Mouse (Mus musculus) gastrocnemius, adult 8-10 months (tissue): ENCODE results near the gene Nrxn3. TPM values are rescaled to one million over a fixed set of nuclear protein-coding genes. Genes with fewer than 3 reads are reported as not detected.

Experiments used
- DNase-seq, 2 experiments: peaks; one replicate each; pipeline ENCODE4 v3.0.0; 2022; ENCODE audit warnings: low spot score in 2 of 2
- total RNA-seq, 4 experiments: library from RNA; stranded (reverse); gene quantifications; 2 replicates each; pipeline ENCODE4 v1.2.4; 2022

The Nrxn3 gene
- total RNA-seq, 4 experiments from 2014 or later, result 0.05 to 0.25 (median 0.13) TPM

DNA sequence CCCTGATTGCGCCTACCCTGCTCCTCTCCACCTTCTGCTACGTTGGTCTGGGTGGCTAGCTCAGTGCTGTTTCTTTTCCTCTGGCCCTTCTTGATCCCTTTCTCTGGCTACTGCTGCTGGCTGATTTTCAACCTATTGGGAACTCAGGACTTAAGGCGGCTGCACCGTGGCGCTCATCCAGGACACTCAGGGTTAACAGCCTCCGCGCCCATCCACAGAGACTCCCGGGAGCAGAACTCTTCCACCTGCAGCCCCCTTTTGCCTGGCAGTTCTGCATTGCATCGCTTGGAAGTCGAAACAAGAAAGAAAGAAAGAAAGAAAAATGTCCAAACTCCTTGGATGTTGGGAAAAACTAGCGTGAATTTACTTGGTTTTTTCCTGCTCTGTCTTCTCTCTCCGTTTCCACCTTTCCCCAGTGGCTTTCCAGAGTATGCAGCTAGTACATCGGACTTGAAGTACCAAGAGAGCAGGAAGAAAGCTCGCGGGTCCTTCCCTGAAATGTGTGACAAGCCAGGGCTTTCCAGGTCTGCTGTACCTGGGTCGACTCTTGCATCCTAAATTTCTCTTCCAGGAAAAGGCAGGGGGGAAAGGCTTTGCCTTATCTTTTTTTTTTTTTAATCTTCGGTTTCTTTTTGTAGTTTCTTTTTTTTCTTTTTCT lies 1090.0 kb downstream of the Nrxn3 start:
- no peak for DNase-seq

DNA sequence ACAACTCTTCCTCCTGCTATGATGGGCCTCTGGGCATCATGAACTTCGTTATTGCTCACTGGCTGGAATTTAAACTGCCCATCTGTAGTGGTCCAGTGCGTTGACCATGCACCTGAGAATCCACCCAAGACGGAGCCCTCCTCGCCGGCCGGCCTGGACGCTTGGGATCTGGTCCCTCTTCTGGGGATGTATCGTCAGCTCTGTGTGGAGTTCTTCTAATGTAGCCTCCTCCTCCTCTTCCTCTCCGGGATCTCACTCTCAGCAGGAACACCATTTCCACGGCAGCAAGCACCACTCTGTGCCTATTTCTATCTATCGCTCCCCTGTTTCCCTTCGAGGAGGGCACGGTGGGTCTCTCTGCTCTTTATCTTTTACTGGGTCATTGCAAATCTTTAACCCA lies 1090.6 kb downstream of the Nrxn3 start:
- DNase-seq, result no peak

DNA sequence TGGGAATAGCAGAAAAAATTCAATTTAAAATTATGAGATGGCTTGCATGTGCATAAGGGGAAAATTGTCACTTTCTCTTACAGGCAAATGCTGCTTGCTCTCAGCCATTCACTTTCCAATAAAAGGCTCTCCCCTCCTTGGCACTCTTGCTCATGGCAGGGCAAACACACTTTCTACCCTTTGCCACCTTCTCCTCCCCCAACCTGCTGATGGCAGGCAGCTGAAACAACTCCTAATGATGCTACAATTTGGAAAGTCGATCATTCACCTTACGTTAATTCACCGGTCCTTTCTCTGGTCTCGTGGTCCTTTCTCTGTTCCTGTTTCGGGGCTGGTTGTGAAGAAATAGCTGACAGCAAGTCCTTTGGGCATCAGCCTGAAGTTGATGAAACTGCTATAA lies 1091.0 kb downstream of the Nrxn3 start:
- DNase-seq, result no peak

DNA sequence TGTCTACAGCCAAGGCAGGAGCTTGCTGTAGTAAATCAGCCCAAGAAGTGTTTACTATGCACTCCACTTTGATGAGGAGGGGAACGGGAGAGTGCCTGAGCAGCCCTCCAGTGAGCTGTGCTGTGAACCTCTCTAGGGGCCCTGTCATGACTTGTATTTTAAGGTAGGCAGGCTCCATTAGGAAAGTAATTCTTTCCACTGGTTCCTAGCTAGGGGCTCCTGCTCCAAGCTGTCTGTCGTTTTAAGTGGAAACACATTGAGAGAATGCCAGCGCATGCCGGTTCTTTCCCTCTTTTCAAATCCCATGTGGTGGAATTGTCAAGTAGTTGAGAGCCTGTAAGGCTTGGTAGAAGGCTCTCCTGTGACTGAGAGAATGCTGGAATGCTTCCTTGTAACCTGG lies 1091.9 kb downstream of the Nrxn3 start:
- DNase-seq, result no peak

DNA sequence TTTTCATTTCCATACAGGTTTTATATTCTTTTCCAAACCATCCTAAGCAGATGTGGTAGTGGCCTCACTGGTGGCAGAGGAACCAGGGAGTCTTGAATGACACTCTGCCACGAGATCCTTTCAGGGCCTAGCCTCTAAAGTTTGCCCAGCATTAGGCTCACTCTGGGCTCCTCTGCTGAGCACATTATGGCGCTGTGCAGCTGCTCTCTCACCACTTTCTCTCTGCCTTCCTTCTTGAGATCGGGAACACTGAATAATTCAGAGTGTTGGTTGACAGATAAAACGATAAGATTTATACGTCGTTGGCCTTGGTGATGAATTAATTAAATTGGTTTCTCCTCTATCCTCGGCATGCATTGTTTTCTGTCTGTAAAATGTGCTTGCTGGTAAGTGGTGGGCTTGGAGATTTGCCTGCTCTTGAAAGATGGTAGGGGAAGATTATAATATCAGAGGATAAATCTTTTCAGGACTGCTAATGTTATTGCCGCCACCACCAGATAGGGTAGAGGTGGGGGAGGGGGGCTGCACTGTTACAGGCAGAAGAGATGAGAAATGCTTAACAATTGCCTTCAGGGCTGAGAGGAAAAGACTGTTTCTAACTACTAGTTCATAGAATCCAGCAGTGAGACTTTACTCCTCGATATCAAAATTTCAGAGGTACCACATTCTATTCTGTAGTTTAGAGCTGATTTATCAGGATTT lies 1094.5 kb downstream of the Nrxn3 start:
- DNase-seq, result no peak

DNA sequence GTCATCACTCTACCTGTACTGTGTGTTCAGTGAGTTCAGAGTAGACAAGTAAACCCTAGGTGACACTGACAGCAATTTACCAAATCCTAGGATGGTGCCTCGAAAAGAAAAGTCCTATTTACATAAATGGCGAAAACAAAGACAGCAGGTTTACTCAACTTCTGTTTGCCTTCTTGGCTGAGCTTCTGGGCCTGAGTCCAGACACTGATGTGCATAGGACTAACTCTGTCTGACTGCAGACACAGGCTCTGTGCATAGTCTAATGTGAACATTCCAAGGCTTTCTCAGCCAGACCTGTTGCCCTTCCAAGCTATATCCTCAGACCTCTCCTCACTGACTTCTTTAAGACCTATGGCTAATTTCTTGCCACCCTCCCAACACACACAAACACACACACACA lies 1095.5 kb downstream of the Nrxn3 start:
- DNase-seq, result no peak

DNA sequence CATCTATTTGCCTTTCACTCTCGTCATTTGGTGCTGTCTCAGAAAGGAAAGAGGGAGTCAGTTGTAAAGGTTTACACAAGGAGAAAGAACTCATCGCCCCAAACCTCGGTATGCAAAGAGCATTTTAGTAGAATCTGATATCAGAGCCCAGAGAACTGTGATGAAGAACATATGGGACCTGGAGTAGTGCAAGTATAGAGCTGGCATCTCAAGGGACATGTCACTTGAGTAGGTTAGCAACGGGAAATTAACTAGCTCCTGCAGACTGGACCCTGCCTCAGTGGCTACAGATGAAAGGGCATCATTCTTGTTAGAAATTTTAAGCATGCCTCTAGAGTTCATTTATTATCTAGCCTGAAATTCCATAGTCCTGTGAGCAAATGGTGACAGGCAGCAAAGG lies 1099.5 kb downstream of the Nrxn3 start:
- no peak for DNase-seq

DNA sequence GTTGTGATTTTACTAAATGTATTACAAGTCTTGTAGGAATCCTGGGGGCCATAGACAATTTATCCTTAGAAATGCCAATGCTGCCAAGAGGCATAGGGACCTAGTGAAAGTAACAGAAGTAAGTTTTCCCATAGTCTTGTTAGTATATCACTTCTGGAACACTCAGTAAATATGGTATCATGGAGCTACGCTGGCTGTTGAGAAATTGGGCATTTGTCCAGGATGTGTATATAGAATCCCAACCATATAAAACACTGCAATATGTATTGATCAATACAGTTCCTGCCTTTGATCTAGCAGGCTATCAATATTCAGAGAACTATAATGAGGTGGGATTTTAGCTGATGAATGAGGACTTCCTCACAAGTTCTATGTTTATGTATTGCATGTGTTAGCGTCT lies 1107.3 kb downstream of the Nrxn3 start:
- no peak for DNase-seq

DNA sequence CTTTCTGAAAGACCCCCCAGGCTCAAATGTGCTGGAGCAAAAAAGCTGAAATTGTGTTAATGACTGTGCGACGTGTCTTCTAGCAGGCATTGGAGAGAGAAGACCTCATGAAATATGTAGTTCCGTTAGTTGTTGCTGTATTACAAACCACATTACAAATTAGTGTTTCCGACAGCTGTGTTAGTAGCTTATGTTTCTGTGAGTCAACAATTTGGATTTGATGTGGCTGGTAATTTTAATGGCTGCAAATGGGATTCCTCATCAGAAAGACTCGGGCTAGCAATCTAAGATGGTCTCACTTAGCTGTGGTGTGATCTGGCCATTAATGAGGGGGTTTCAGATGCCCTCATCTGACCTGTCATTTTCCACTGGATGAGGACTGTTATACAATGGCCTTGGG lies 1107.7 kb downstream of the Nrxn3 start:
- no peak for DNase-seq

DNA sequence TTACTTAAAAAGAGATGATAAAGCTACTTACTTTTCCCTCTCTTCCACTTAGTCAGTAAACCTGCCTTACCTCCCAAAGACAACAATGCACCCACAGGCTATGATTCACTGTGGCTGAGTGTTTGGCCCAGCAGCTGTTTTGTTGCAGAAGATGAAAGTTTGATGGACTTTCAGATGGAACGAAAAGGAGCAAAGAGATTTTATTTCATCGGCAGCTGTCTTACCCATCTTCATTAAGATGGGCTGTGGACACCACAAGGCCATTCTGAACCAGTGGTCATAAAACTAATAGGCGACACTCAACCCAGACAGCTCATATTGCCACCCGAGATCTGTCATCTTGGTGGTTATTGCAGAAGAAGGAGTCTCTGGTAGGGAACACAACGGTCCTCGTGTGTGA lies 1108.6 kb downstream of the Nrxn3 start:
- DNase-seq, result no peak

DNA sequence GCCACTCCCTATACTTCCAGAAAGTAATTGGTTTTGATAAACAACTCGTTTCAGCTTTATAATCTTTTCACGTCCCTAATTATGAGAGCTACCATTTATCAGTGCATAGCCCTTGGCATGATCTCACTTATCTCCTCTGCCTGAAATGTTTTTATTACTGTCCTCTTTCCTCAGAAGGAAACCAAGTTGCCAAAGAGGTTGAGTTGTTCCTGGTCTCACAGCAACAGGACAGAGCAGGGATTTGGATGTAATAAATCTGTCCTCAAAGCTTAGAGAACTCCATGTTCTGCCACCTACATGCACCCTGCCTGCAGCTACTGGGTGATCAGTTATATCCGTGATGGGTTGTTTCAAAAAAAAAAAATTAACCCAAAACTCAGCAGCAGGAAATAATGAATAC lies 1113.6 kb downstream of the Nrxn3 start:
- no peak for DNase-seq

DNA sequence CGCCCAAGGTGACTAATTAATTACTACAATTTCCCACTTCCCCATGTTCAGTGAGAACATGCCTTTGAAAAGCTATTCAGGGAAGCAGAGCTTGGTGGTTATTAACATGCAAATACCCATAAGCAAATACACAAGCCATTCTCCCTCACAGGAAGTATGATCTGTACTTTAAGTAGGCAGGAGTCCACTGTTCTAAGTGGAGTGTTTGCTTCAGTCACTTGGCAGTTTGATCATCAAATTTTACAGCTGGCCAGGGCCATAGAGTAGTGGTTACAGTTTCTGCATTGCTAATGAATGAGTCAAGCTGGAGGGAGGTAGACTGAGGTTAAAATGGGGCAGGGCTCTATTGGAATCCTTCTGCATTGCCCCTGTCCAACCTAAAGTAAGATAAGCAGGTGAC lies 1120.2 kb downstream of the Nrxn3 start:
- no peak for DNase-seq

DNA sequence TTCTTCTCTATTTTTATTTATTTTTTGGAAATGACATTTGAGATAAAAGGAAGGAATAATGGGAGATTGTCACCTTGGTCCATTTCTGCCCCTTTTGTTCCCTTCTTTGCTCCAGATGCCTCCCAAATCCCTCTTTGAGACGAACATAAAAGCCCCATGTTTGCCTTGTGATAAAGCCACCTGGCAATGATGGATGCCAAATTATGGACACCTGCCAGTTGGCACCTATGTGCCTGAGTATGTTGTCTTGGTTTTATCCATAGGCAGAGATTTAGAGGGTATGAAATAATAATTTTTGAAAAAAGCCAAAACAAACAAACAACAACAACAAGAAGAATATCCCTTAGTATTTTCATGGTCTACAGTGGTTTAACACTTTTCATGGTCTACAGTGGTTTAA lies 1125.4 kb downstream of the Nrxn3 start:
- no peak for DNase-seq

DNA sequence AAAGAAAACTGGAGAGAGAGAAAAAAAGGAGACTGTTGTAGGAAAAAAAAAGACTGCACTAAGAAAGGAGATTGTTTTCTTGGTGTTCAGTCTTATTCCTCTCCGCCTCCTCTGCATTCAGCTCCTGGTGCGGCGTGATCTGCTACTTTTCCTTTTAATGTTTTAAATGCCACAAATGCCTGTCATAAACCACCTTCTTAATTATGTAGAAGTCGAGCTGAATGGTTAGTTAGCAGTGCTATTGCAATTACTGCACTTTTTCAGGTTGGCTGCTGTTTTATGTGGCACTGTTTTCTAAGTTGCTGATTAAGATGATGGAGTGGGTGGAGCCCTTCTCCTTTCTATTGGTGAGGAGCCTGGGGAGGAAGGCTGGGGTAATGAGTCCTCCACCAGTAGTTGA lies 1131.7 kb downstream of the Nrxn3 start:
- no peak for DNase-seq

DNA sequence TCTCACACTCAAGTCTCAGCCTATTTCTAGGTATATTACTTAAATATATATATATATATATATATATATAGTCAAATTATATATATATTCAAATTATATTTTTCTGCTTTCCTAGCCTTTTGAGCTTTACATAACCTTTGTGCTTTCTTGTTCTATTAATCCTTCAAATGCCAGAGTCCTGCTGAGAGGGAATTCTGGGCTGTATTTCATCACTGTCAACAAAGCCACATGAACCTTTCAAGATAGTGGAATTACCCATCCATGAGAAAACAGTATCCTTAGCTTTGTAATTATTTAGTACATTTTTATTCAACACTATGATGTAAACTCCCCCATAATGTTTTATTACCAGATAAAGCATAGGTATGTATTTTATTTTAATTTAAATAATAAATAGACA lies 1144.4 kb downstream of the Nrxn3 start:
- DNase-seq, result no peak

DNA sequence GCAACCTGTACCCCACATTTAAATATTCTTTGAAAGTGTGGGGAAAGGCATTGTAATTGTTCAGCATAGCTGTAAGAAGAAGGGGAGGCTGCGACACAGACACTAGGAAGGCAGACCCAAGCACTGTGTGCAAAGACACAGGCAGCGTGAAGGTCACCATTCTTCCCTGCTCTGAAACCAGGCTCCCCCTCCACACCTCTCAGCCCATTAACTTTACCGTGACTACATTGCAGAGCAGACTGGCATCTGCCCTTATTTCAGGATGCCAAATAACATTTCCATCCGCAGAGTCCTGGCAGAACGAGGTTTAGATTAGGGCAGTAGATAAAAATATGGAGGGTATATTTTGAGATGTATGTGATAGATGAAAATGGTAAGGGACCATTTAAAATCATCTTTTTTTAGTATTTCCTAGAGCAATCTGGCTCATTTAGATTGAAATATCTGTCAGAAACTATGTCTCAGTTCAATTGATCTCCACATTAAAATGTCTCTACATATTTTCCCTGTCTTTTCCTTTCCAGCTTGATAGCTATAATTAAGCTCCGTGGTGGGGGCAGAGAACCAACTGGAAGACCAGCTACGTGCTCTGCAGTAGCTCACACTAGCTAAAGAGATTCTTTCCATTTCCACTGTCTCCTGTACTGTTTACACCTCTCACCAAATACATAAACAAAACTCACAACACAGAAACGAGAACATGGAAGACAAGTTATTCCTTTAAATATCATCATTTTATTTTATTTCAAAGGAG lies 1160.1 kb downstream of the Nrxn3 start:
- DNase-seq, result no peak

DNA sequence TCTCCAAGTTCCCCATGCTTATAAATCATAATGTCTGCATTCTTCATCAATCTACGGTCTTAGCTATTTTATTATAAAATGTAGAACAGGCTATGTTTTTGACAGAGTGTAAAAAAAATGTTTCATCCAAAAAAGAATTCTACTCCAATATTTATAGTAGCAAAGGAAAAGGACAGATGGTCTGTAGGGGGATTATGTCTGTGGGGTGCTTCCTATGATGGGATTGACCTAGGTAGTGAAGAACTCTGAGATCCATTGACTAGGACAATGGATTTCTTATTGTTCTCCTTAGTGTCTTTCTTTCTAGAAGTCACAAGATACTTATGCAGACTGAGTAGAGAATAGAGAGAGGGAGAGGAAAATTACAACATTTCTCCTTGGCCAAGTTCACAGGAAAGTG lies 1161.9 kb downstream of the Nrxn3 start:
- no peak for DNase-seq

DNA sequence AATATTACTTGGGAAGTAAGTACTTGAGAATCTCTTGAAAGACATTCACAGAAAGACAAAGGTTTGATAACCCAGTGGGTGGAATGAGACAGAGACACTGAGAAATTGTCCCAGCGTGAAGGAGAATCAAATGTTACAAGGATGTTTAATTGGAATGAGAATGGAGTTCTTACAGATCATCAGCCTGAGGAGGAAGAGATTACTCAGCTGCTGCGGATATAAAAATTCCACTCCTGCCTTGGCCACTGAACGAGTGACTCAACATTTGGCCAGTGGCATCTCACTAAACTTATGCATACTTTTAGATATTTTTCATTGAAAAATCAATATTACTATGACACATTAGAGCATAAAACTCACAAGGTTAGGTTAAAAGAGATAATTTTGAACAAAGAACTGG lies 1166.0 kb downstream of the Nrxn3 start:
- DNase-seq, result no peak

DNA sequence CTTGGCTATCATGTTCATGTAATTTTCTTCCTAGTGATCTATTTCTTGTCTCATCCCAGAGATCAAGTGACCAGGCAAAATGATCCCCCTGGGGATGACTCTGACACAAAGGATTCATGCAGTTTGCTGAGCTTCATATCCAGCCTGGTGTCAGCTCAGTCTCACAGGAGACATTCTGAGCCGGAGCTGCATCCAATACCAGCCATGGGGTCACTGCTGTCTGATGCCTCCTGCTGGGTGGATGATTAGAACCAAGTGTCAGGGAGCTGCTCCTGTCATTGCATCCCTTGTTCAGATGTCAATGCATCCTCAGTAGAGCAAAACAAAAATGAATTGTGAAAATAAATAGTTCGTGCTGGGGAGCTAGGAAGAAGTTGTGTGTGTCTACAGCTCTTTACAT lies 1174.2 kb downstream of the Nrxn3 start:
- no peak for DNase-seq

DNA sequence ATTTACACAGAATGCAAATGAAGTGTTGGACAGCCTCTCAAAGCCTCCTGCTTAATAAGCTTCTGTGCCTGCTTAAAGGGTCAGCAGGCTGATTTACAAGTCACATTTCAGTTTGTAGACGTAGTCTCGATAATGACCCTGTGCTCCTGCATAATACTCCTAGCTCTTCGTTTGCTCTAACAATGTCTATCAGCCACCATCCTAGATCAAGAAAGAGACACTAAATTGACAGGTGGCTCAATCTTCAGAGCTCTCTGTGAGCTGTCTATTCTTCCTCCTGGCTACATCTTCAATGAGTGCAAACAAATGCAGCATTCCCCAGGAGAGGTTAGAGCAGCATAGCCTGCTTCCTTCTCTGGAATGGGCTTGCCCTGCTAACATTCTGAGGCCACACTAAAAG lies 1186.9 kb downstream of the Nrxn3 start:
- DNase-seq, result no peak

DNA sequence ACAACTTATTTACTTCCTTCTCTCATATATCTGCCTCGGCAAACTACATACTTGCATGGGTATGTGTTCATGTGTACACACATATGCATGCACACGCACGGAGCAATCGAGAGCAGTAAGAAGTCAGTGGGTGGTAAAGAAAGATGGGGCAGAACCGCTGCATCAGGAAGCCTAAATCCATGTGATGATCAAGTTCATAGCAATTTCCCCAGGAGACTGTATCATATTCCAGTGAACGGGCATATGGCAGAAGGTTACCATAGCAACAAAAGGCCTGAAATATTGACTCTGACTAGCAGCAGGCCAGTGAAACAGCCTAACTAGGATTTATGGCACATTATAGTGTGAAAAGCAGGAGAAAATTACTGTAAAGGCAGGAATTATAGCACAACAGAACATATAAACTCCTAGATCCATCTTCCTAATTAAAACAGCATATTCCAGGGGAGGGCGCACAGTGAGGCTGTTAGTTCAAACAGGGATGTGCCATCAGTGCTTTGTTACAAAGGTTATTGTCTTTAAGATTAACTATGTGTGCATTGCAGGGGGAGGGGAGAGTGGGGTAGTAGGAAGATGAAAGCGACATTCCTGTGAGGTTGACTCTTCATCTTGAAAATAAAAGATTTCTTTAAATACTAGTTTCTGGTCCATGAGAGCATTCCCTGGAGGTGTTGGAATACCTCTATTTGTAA lies 1195.6 kb downstream of the Nrxn3 start:
- DNase-seq, result no peak

DNA sequence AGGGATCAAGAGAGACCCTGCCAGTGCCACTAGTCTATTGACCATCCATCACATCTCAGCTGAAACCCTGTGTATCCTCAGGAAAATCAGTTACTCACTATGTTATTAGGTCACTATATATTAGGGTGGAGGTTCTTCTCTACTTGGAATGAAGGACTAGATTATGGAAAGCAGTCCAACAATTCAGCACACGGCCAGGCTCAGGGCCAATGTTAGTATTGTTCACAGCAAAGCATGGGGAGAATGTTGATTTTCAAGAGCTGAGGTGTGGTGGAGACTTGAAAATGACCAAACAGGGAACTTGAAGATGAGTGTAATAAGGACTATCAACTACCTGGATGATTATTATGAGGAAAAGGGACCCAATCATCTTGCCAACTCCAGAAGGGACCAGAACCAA lies 1209.7 kb downstream of the Nrxn3 start:
- DNase-seq, result no peak
